In genomic region chr9:15020561-15021080, GRCm38 (mm10) we compare ENCODE assay signal across 25 mouse cellular contexts. TPM values are rescaled to one million over a fixed set of nuclear protein-coding genes. Genes with fewer than 3 reads are reported as not detected.
A peak's percentile ranks its signal among the peaks of the same experiment; 100 is the strongest.
DNase-seq lines count a peak whose midpoint lies in the region; ATAC-seq and TF ChIP-seq lines count a peak whose summit lies in the region.
"Had no signal": no experiment of that assay in that cellular context is flagged by ENCODE, and none has a peak within 500 bp of the region (broad histone marks: within the 10 kb centered on the region; RNA-seq: fewer than 3 reads in every experiment).

No protein-coding gene starts in this region.

- 75% methylated on average over 5 of the region's 5 CpGs for WGBS in spleen, adult 2 months

- ATAC-seq in activated CD4-positive, CD25-positive, alpha-beta regulatory T cell, adult 4 months = peak; percentile 12
- ATAC-seq: forebrain, embryonic 13.5 days; forebrain, embryonic 16.5 days; intestine, embryonic 16.5 days had no signal

- TF ChIP-seq RAD21 in MEL (IDR thresholded peaks at IDR 0.05; ENCODE audit: low read depth, low read length) = no peak

- no peak for TF ChIP-seq CTCF in spleen, adult 2 months (IDR thresholded peaks at IDR 0.05; ENCODE audit: extremely low read depth, insufficient read depth, insufficient read length, insufficient replicate concordance)
- no peak for TF ChIP-seq CTCF in MEL (IDR thresholded peaks at IDR 0.05 in 2 of 3, conservative IDR thresholded peaks at IDR 0.05 in 1 of 3; ENCODE audit: control insufficient read depth in 1 of 3, insufficient read depth in 1 of 3, low read depth in 2 of 3, low read length in 3 of 3, poor library complexity in 1 of 3, severe bottlenecking in 1 of 3)

- H3K79me2 ChIP-seq in MEL (ENCODE audit: control insufficient read depth, insufficient read depth, low read length, poor library complexity) = no peaks in the 10 kb centered on the region

- H3K4me1 ChIP-seq in spleen, adult 2 months (ENCODE audit: control insufficient read depth, insufficient read depth, insufficient read length) = peaks cover 24% of the 10 kb centered on the region; the same call in 1 of the 2 replicates
- peaks cover 0 to 7% of the 10 kb centered on the region in 2 experiments; a peak in 2 of 4 replicates for H3K4me1 ChIP-seq in MEL (ENCODE audit: control insufficient read depth in 1 of 2, insufficient read depth in 2 of 2, low read length in 2 of 2)
- H3K4me1 ChIP-seq: forebrain, embryonic 10.5 days; forebrain, embryonic 13.5 days; hindbrain, embryonic 12.5 days had no signal

- intact Hi-C loops in left cerebral cortex, postnatal 14 days (cut with DNase I) = no loop called here
- intact Hi-C loops in left cerebral cortex, postnatal 36 days (cut with DNase I) = no loop called here

- no peak for TF ChIP-seq POLR2A in spleen, adult 2 months (IDR thresholded peaks at IDR 0.05; ENCODE audit: low read depth, low read length)
- TF ChIP-seq POLR2A in MEL (IDR thresholded peaks at IDR 0.05; ENCODE audit: control insufficient read depth in 1 of 2, insufficient read depth in 1 of 2, low read depth in 1 of 2, low read length in 2 of 2, poor library complexity in 1 of 2) = no peak

- H3K4me3 ChIP-seq in spleen, adult 2 months (ENCODE audit: extremely low read depth, insufficient read depth, insufficient read length) = no peak overlapping the region
- H3K4me3 ChIP-seq in MEL (ENCODE audit: control insufficient read depth in 1 of 2, insufficient read depth in 1 of 2, low read depth in 2 of 2, low read length in 2 of 2) = no peak overlapping the region
- H3K4me3 ChIP-seq: forebrain, embryonic 10.5 days; forebrain, embryonic 13.5 days; heart, adult 2 months; heart, embryonic 10.5 days; hindbrain, embryonic 12.5 days; hindbrain, embryonic 15.5 days had no signal

- DNase-seq in spleen, adult 2 months (ENCODE audit: low read depth in 1 of 2, low spot score in 2 of 2) = no peak
- DNase-seq in spleen, postnatal 14 days (ENCODE audit: low spot score in 2 of 2) = no peak
- peak; percentile 36 for DNase-seq in MEL (ENCODE audit: low read depth, low spot score)
- DNase-seq in naive thymus-derived CD4-positive, alpha-beta T cell, adult 2 months (ENCODE audit: low read depth) = peak; percentile 65
- DNase-seq in left cerebral cortex, postnatal 14 days (ENCODE audit: low spot score in 2 of 2) = no peak
- DNase-seq in left cerebral cortex, postnatal 36 days (ENCODE audit: low spot score in 2 of 2) = no peak
- DNase-seq in thymus, postnatal 4 days = no peak
- DNase-seq: adrenal gland, adult 2 months; B cell, adult 2 months; cerebellum, adult 11 months; cerebellum, adult 8-10 months; cerebellum, postnatal 10 days; gastrocnemius, postnatal 25 days; heart, adult 2 months; kidney, adult 18-20 months had no signal

- no peaks in the 10 kb centered on the region for H3K27me3 ChIP-seq in spleen, adult 2 months (ENCODE audit: control insufficient read depth, insufficient read depth, low read length)
- no peaks in the 10 kb centered on the region for H3K27me3 ChIP-seq in MEL (ENCODE audit: control insufficient read depth in 1 of 2, insufficient read depth in 2 of 2, low read length in 2 of 2)
- H3K27me3 ChIP-seq: CH12.LX; forebrain, embryonic 13.5 days; hindbrain, embryonic 12.5 days; hindbrain, embryonic 15.5 days had no signal

- H3K27ac ChIP-seq in spleen, adult 2 months (ENCODE audit: insufficient read depth, low read length) = 0 out of 2 replicates have a peak overlapping the region, but pooled peaks have one; percentile 9
- no peak overlapping the region for H3K27ac ChIP-seq in MEL (ENCODE audit: control insufficient read depth, low read depth, low read length)
- H3K27ac ChIP-seq: forebrain, embryonic 10.5 days; forebrain, embryonic 13.5 days; heart, adult 2 months; heart, embryonic 10.5 days; hindbrain, embryonic 12.5 days; hindbrain, embryonic 15.5 days had no signal

- H3K9ac ChIP-seq in MEL (ENCODE audit: control insufficient read depth, low read depth, low read length, poor library complexity, severe bottlenecking) = no peak overlapping the region
- H3K9ac ChIP-seq: forebrain, embryonic 13.5 days; hindbrain, embryonic 12.5 days; hindbrain, embryonic 15.5 days had no signal

- no peaks in the 10 kb centered on the region for H3K9me3 ChIP-seq in MEL (replicated peaks; ENCODE audit: insufficient read depth, low read length)
- H3K9me3 ChIP-seq: forebrain, embryonic 10.5 days; forebrain, embryonic 13.5 days; G1E; heart, embryonic 10.5 days; hindbrain, embryonic 12.5 days; hindbrain, embryonic 15.5 days had no signal

- peaks cover 2% of the 10 kb centered on the region; the same call in 1 of the 2 replicates for H3K36me3 ChIP-seq in spleen, adult 2 months (ENCODE audit: control insufficient read depth, insufficient read depth, low read length)
- H3K36me3 ChIP-seq in MEL (ENCODE audit: control insufficient read depth in 1 of 2, insufficient read depth in 2 of 2, low read length in 2 of 2) = no peaks in the 10 kb centered on the region; a peak in 1 of 4 replicates
- H3K36me3 ChIP-seq: G1E had no signal

- no peak for TF ChIP-seq EP300 in MEL (IDR thresholded peaks at IDR 0.05; ENCODE audit: low read depth in 1 of 2, low read length in 2 of 2)

TF ChIP-seq in MEL, 35 proteins besides CTCF, POLR2A, EP300 and RAD21:
- TF ChIP-seq MEF2A (IDR thresholded peaks at IDR 0.05; ENCODE audit: extremely low read depth, insufficient replicate concordance, low read depth, low read length, poor library complexity, severe bottlenecking) (no peak), MAFK (IDR thresholded peaks at IDR 0.05; ENCODE audit: borderline replicate concordance, low read depth, low read length) (no peak), POLR2AphosphoS2 (IDR thresholded peaks at IDR 0.05; ENCODE audit: low read length) (no peak), UBTF (IDR thresholded peaks at IDR 0.05; ENCODE audit: borderline replicate concordance, insufficient read depth, low read depth, low read length) (no peak), CHD2 (IDR thresholded peaks at IDR 0.05; ENCODE audit: low read length) (no peak), ZC3H11A (IDR thresholded peaks at IDR 0.05; ENCODE audit: low read depth, low read length) (no peak), ZKSCAN1 (IDR thresholded peaks at IDR 0.05; ENCODE audit: low read depth, low read length) (no peak), E2F4 (IDR thresholded peaks at IDR 0.05; ENCODE audit: borderline replicate concordance, low read depth, low read length) (no peak), MYB (IDR thresholded peaks at IDR 0.05; ENCODE audit: low read depth, low read length) (no peak), USF1 (IDR thresholded peaks at IDR 0.05; ENCODE audit: low read depth, low read length) (no peak), NELFE (IDR thresholded peaks at IDR 0.05; ENCODE audit: low read depth, low read length) (no peak), POLR2AphosphoS5 (IDR thresholded peaks at IDR 0.05; ENCODE audit: borderline replicate concordance, low read depth, low read length) (no peak), MAX (IDR thresholded peaks at IDR 0.05; ENCODE audit: low read length) (no peak), ZMIZ1 (IDR thresholded peaks at IDR 0.05; ENCODE audit: low read depth, low read length) (no peak), ZNF384 (IDR thresholded peaks at IDR 0.05; ENCODE audit: low read depth, low read length) (no peak), BHLHE40 (IDR thresholded peaks at IDR 0.05; ENCODE audit: borderline replicate concordance, low read depth, low read length) (no peak)

RNA-seq across cellular contexts. Expression of gene Panx1, which starts 24.7 kb away (rescaled TPM):
- polyA plus RNA-seq in spleen, adult 2 months (2012; rRNA removed) = 52.9 and 69.7 TPM in 2 replicates
- total RNA-seq in MEL (2012; rRNA removed) = 10.6 and 12.5 TPM in 2 replicates
- 10 to 100 TPM in 1 of 2 experiments, not detected in 1; 20.3 TPM for polyA plus RNA-seq in MEL (2012; ENCODE audit: insufficient read depth in 1 of 2, insufficient read length in 2 of 2, low read depth in 1 of 2, low replicate concordance in 2 of 2, missing spikeins in 1 of 2)
- polyA plus RNA-seq in activated CD4-positive, CD25-positive, alpha-beta regulatory T cell, adult 4 months (2017; shearing (Covaris generic)) = 10 to 100 TPM; 27.2 to 27.5 TPM
- 10 to 100 TPM; 42.2 to 43.4 TPM for total RNA-seq in left cerebral cortex, postnatal 14 days (2021)
- total RNA-seq in left cerebral cortex, postnatal 36 days (2021) = 10 to 100 TPM; 27.0 to 30.3 TPM
- polyA plus RNA-seq: G1E had no signal

Comparison
In these comparisons a context has a peak if more than half of its experiments do, and no peak if none do; other contexts are left out.
1. DNase-seq: peak in MEL (single experiment) and naive thymus-derived CD4-positive, alpha-beta T cell, adult 2 months (single experiment); none in spleen, adult 2 months (0 of 2), spleen, postnatal 14 days (0 of 2), left cerebral cortex, postnatal 14 days (0 of 2), left cerebral cortex, postnatal 36 days (0 of 2) and thymus, postnatal 4 days (single experiment).